Mouse (Mus musculus) heart, adult 8-10 months (tissue): ENCODE results near the gene 4933402N03Rik. TPM values are rescaled to one million over a fixed set of nuclear protein-coding genes. Genes with fewer than 3 reads are reported as not detected.
A peak's percentile ranks its signal among the peaks of the same experiment; 100 is the strongest.

Experiments used
- DNase-seq: peaks from one replicate; pipeline ENCODE4 v3.0.0; 2022; ENCODE audit warnings: low spot score
- total RNA-seq, 4 experiments: library from RNA; stranded (reverse); gene quantifications; 2 replicates each; pipeline ENCODE4 v1.2.4; 2022

The 4933402N03Rik gene
- total RNA-seq: not detected

- no peak for DNase-seq
Measured at GRCm38 (mm10) chr7:131146214-131146613, at the start of gene 4933402N03Rik. Gene 4933402N03Rik, minus strand, starts transcription at chr7:131146314.

- no peak for DNase-seq
Measured at GRCm38 (mm10) chr7:131187996-131188395, 41.9 kb upstream of the 4933402N03Rik start.

GRCm38 (mm10) chr7:131187047-131187446 lies 40.9 kb upstream of the 4933402N03Rik start:
- no peak for DNase-seq

- no peak for DNase-seq
Measured at GRCm38 (mm10) chr7:131184339-131184738, 38.2 kb upstream of the 4933402N03Rik start.

- DNase-seq: no peak
Measured at GRCm38 (mm10) chr7:131182685-131183084, 36.6 kb upstream of the 4933402N03Rik start.

GRCm38 (mm10) chr7:131174121-131174520 lies 28.0 kb upstream of the 4933402N03Rik start, which contains the start of gene 5430419D17Rik:
Gene 5430419D17Rik, plus strand, starts transcription at chr7:131174402.
- no peak for DNase-seq

- no peak for DNase-seq
Measured at GRCm38 (mm10) chr7:131169099-131169498, 23.0 kb upstream of the 4933402N03Rik start.

GRCm38 (mm10) chr7:131167771-131168170 lies 21.7 kb upstream of the 4933402N03Rik start:
- no peak for DNase-seq

- no peak for DNase-seq
Measured at GRCm38 (mm10) chr7:131162251-131162650, 16.1 kb upstream of the 4933402N03Rik start.

GRCm38 (mm10) chr7:131153044-131153443 lies 6.9 kb upstream of the 4933402N03Rik start:
- no peak for DNase-seq

GRCm38 (mm10) chr7:131150179-131150578 lies 4.1 kb upstream of the 4933402N03Rik start:
- DNase-seq: no peak

GRCm38 (mm10) chr7:131133181-131133580 lies 12.9 kb downstream of the 4933402N03Rik start:
- no peak for DNase-seq

GRCm38 (mm10) chr7:131130021-131130420 lies 16.1 kb downstream of the 4933402N03Rik start:
- no peak for DNase-seq

GRCm38 (mm10) chr7:131122210-131122807 lies 23.8 kb downstream of the 4933402N03Rik start:
- no peak for DNase-seq

- peak; percentile 19 for DNase-seq
Measured at GRCm38 (mm10) chr7:131114434-131114833, 31.7 kb downstream of the 4933402N03Rik start.

- no peak for DNase-seq
Measured at GRCm38 (mm10) chr7:131113676-131114075, 32.4 kb downstream of the 4933402N03Rik start.

GRCm38 (mm10) chr7:131112486-131112885 lies 33.6 kb downstream of the 4933402N03Rik start:
- peak; percentile 9 for DNase-seq

Other genes with a start within 250 kb of the 4933402N03Rik start
- gene Htra1, start 210.2 kb downstream of the 4933402N03Rik start, total RNA-seq: 100 to 1,000 TPM in 3 of 4 experiments, 10 to 100 TPM in 1; 96.9 to 118 (median 112) TPM
- under 1 TPM in 1 of 4 experiments, not detected in 3; 0.09 TPM for gene Dmbt1, start 114.3 kb downstream of the 4933402N03Rik start, total RNA-seq
- gene 5430419D17Rik, start 28.1 kb upstream of the 4933402N03Rik start, total RNA-seq: 10 to 100 TPM in 3 of 4 experiments, 1 to 10 TPM in 1; 9.7 to 13.4 (median 11.5) TPM
- under 1 TPM; 0.32 to 0.88 (median 0.55) TPM for gene Cuzd1, start 176.0 kb upstream of the 4933402N03Rik start, total RNA-seq
- gene Fam24b, start 183.2 kb upstream of the 4933402N03Rik start, total RNA-seq: not detected
- not detected for gene Fam24a, start 187.6 kb upstream of the 4933402N03Rik start, total RNA-seq
- 10 to 100 TPM; 11.8 to 19.8 (median 12.8) TPM for gene 2310057M21Rik, start 216.4 kb upstream of the 4933402N03Rik start, total RNA-seq
- gene Pstk, start 224.8 kb upstream of the 4933402N03Rik start, total RNA-seq: 10 to 100 TPM; 36.8 to 58.2 (median 47.5) TPM